In genomic region chr9:22327475-22328387, GRCm38 (mm10) we compare ENCODE assay signal across 8 mouse cellular contexts. TPM values are rescaled to one million over a fixed set of nuclear protein-coding genes. Genes with fewer than 3 reads are reported as not detected.
DNase-seq lines count a peak whose midpoint lies in the region; ATAC-seq lines count a peak whose summit lies in the region.

No protein-coding gene starts in this region.

- H3K4me3 ChIP-seq in intestine, embryonic 16.5 days (ENCODE audit: low read length): peak overlapping the region; percentile 60

- peak; percentile 84 for DNase-seq in adrenal gland, adult 8-10 months
- peak; percentile 87 for DNase-seq in embryo, embryonic 9.5 days (ENCODE audit: extremely low spot score)
- peak; percentile 67 to 87 for DNase-seq in gastrocnemius, postnatal 4 days (ENCODE audit: low spot score in 2 of 2)
- DNase-seq in left cerebral cortex, postnatal 25 days (ENCODE audit: low spot score in 2 of 2): peak; percentile 75 to 76
- DNase-seq in mesoderm, embryonic 11.5 days (ENCODE audit: low read depth, low spot score): peak; percentile 89
- DNase-seq in right cerebral cortex, postnatal 25 days: peak; percentile 74
- peak; percentile 85 to 86 for DNase-seq in urinary bladder, postnatal 36 days (ENCODE audit: low spot score in 2 of 2)

- H3K36me3 ChIP-seq in intestine, embryonic 16.5 days (ENCODE audit: control insufficient read depth, insufficient read depth, low read length): peaks cover 4% of the 10 kb centered on the region; the same call in 1 of the 2 replicates

- peak overlapping the region; percentile 76 for H3K9ac ChIP-seq in intestine, embryonic 16.5 days (ENCODE audit: low read depth, low read length)

- peaks cover 4% of the 10 kb centered on the region for H3K4me1 ChIP-seq in intestine, embryonic 16.5 days (ENCODE audit: control insufficient read depth, insufficient read depth, low read length)

- peak overlapping the region; percentile 75 for H3K27ac ChIP-seq in intestine, embryonic 16.5 days (ENCODE audit: low read length)

- H3K4me2 ChIP-seq in intestine, embryonic 16.5 days (ENCODE audit: low read depth, low read length): peak overlapping the region; percentile 97

- ATAC-seq in intestine, embryonic 16.5 days: peak; percentile 98

- WGBS in intestine, embryonic 16.5 days: 1% methylated on average over 32 of the region's 32 CpGs

- H3K27me3 ChIP-seq in intestine, embryonic 16.5 days (replicated peaks; ENCODE audit: control insufficient read depth, insufficient read depth, low read length): no peaks in the 10 kb centered on the region

- H3K9me3 ChIP-seq in intestine, embryonic 16.5 days (ENCODE audit: control insufficient read depth, low read length): no peaks in the 10 kb centered on the region

- intact Hi-C loops in left cerebral cortex, postnatal 25 days (cut with DNase I): no loop called here

RNA-seq across cellular contexts. Expression of gene Zfp810, which starts 20.3 kb away (rescaled TPM):
- 10 to 100 TPM in 3 of 4 experiments, 1 to 10 TPM in 1; 6.6 to 17.0 (median 13.7) TPM for total RNA-seq in adrenal gland, adult 8-10 months (2022)
- total RNA-seq in gastrocnemius, postnatal 4 days (2021): 1 to 10 TPM; 4.2 to 5.2 TPM
- polyA plus RNA-seq in intestine, embryonic 16.5 days (2015; fragmentation: Nextera tagmentation; extraction: Ambion mirVana): 11.8 and 12.7 TPM in 2 replicates
- total RNA-seq in left cerebral cortex, postnatal 25 days (2021): 10 to 100 TPM; 17.2 to 17.7 TPM

Comparison
In these comparisons a context has a peak if more than half of its experiments do, and no peak if none do; other contexts are left out.
1. Peak in every context shown above with its lines: DNase-seq, ATAC-seq, H3K4me3 ChIP-seq and H3K27ac ChIP-seq.